Comparison of ENCODE assay signal across 35 mouse cellular contexts in the genomic region with DNA sequence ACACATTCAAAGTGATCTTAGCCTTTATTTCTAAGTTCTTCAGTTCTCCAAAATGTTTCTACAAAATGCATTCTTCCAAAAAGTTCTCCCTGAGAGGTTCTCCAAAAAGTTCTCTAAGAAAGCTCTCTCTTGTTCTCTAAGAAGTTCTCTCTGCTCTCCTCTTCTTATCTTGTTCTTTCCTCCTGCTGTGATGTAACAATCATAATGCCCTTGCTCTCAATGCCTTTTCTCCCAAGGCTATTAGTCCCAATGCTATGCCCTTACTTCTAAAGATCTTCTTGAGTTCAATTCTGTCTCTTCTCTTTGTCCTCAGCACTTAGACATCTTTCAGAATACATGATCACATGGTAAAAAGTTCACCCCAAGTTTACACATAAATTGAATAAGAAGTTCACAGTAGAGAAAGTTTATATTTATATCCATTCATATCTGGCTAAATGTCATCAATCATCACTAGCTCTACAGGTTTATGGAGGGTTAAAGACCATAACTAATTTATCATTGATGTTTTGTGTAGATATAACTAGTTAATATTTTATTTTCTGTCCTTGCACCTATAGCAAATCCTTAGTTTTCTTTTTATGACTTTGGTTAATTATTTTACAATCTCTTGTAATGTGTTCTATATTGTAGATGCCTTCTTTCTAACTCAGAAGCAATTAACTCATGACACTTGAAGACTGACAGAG. TPM values are rescaled to one million over a fixed set of nuclear protein-coding genes. Genes with fewer than 3 reads are reported as not detected.
"Had no signal": no experiment of that assay in that cellular context is flagged by ENCODE, and none has a peak within 500 bp of the region (broad histone marks: within the 10 kb centered on the region; RNA-seq: fewer than 3 reads in every experiment).

No protein-coding gene starts in this region.

- H3K36me3 ChIP-seq: embryonic facial prominence, embryonic 10.5 days; embryonic facial prominence, embryonic 12.5 days; embryonic facial prominence, embryonic 13.5 days; embryonic facial prominence, embryonic 15.5 days; forebrain, embryonic 10.5 days; forebrain, embryonic 12.5 days; forebrain, embryonic 15.5 days had no signal

- H3K27ac ChIP-seq: embryonic facial prominence, embryonic 10.5 days; embryonic facial prominence, embryonic 12.5 days; embryonic facial prominence, embryonic 13.5 days; embryonic facial prominence, embryonic 15.5 days; forebrain, embryonic 10.5 days; forebrain, embryonic 12.5 days; forebrain, embryonic 13.5 days; forebrain, embryonic 15.5 days; gastrocnemius, adult 2 months; heart, adult 2 months had no signal

- H3K4me2 ChIP-seq: embryonic facial prominence, embryonic 12.5 days; embryonic facial prominence, embryonic 13.5 days; embryonic facial prominence, embryonic 15.5 days; forebrain, embryonic 12.5 days; forebrain, embryonic 13.5 days; forebrain, embryonic 15.5 days had no signal

- H3K9ac ChIP-seq: embryonic facial prominence, embryonic 12.5 days; embryonic facial prominence, embryonic 13.5 days; embryonic facial prominence, embryonic 15.5 days; forebrain, embryonic 12.5 days; forebrain, embryonic 13.5 days; forebrain, embryonic 15.5 days; forebrain, postnatal 0 days had no signal

- H3K9me3 ChIP-seq: embryonic facial prominence, embryonic 10.5 days; embryonic facial prominence, embryonic 12.5 days; embryonic facial prominence, embryonic 13.5 days; embryonic facial prominence, embryonic 15.5 days; forebrain, embryonic 10.5 days; forebrain, embryonic 12.5 days; forebrain, embryonic 13.5 days; forebrain, embryonic 15.5 days had no signal

- ATAC-seq: forebrain, embryonic 13.5 days; forebrain, embryonic 14.5 days; forebrain, embryonic 15.5 days; forebrain, embryonic 16.5 days; forebrain, postnatal 0 days had no signal

- H3K4me3 ChIP-seq: embryonic facial prominence, embryonic 10.5 days; embryonic facial prominence, embryonic 12.5 days; embryonic facial prominence, embryonic 13.5 days; embryonic facial prominence, embryonic 15.5 days; erythroblast, embryonic 14.5 days; forebrain, embryonic 10.5 days; forebrain, embryonic 12.5 days; forebrain, embryonic 13.5 days; forebrain, embryonic 15.5 days; gastrocnemius, adult 2 months; heart, adult 2 months had no signal

- H3K4me1 ChIP-seq: embryonic facial prominence, embryonic 10.5 days; embryonic facial prominence, embryonic 12.5 days; embryonic facial prominence, embryonic 13.5 days; embryonic facial prominence, embryonic 15.5 days; forebrain, embryonic 10.5 days; forebrain, embryonic 12.5 days; forebrain, embryonic 13.5 days; forebrain, embryonic 15.5 days had no signal

- H3K27me3 ChIP-seq: embryonic facial prominence, embryonic 12.5 days; embryonic facial prominence, embryonic 13.5 days; embryonic facial prominence, embryonic 15.5 days; forebrain, embryonic 12.5 days; forebrain, embryonic 13.5 days; forebrain, embryonic 15.5 days had no signal

- DNase-seq: cerebellum, adult 2 months; cerebellum, adult 8-10 months; cerebellum, adult 9-10 months; cerebellum, adult 9-11 months; cerebellum, postnatal 10 days; cerebellum, postnatal 14 days; cerebellum, postnatal 25 days; cerebellum, postnatal 36 days; embryo, embryonic 11 days; forebrain, postnatal 0 days; gastrocnemius, adult 2 months; gastrocnemius, postnatal 10 days; gastrocnemius, postnatal 14 days; gastrocnemius, postnatal 25 days; gastrocnemius, postnatal 36 days; heart, adult 11 months; heart, adult 18-20 months; heart, adult 2 months had no signal

RNA-seq across cellular contexts. Expression of gene Olfr1406, which starts 16.1 kb away (rescaled TPM):
- polyA plus RNA-seq: cerebellum, adult 2 months; cortical plate, adult 2 months; embryonic facial prominence, embryonic 10.5 days; embryonic facial prominence, embryonic 11.5 days; embryonic facial prominence, embryonic 13.5 days; erythroblast, embryonic 14.5 days; forebrain, embryonic 10.5 days; forebrain, embryonic 11.5 days; forebrain, embryonic 12.5 days; forebrain, embryonic 13.5 days; forebrain, embryonic 14.5 days; forebrain, embryonic 15.5 days; forebrain, embryonic 16.5 days; forebrain, postnatal 0 days; frontal cortex, adult 2 months; gonadal fat pad, adult 2 months; heart, adult 2 months had no signal

RNA-seq across cellular contexts. Expression of gene Olfr218, which starts 23.3 kb away (rescaled TPM):
- polyA plus RNA-seq: cerebellum, adult 2 months; cortical plate, adult 2 months; embryonic facial prominence, embryonic 10.5 days; embryonic facial prominence, embryonic 11.5 days; embryonic facial prominence, embryonic 12.5 days; embryonic facial prominence, embryonic 13.5 days; embryonic facial prominence, embryonic 14.5 days; embryonic facial prominence, embryonic 15.5 days; erythroblast, embryonic 14.5 days; forebrain, embryonic 10.5 days; forebrain, embryonic 11.5 days; forebrain, embryonic 12.5 days; forebrain, embryonic 13.5 days; forebrain, embryonic 14.5 days; forebrain, embryonic 15.5 days; forebrain, embryonic 16.5 days; forebrain, postnatal 0 days; frontal cortex, adult 2 months; gonadal fat pad, adult 2 months; heart, adult 2 months had no signal

RNA-seq across cellular contexts. Expression of gene Olfr1408, which starts 37.1 kb away (rescaled TPM):
- polyA plus RNA-seq: cerebellum, adult 2 months; cortical plate, adult 2 months; embryonic facial prominence, embryonic 10.5 days; embryonic facial prominence, embryonic 11.5 days; embryonic facial prominence, embryonic 12.5 days; embryonic facial prominence, embryonic 13.5 days; embryonic facial prominence, embryonic 14.5 days; erythroblast, embryonic 14.5 days; forebrain, embryonic 10.5 days; forebrain, embryonic 11.5 days; forebrain, embryonic 12.5 days; forebrain, embryonic 13.5 days; forebrain, embryonic 14.5 days; forebrain, embryonic 15.5 days; forebrain, embryonic 16.5 days; forebrain, postnatal 0 days; frontal cortex, adult 2 months; gonadal fat pad, adult 2 months; heart, adult 2 months had no signal

RNA-seq across cellular contexts. Expression of gene Olfr1404, which starts 37.9 kb away (rescaled TPM):
- polyA plus RNA-seq: cerebellum, adult 2 months; cortical plate, adult 2 months; embryonic facial prominence, embryonic 10.5 days; embryonic facial prominence, embryonic 11.5 days; embryonic facial prominence, embryonic 12.5 days; embryonic facial prominence, embryonic 13.5 days; erythroblast, embryonic 14.5 days; forebrain, embryonic 10.5 days; forebrain, embryonic 11.5 days; forebrain, embryonic 12.5 days; forebrain, embryonic 13.5 days; forebrain, embryonic 14.5 days; forebrain, embryonic 15.5 days; forebrain, embryonic 16.5 days; forebrain, postnatal 0 days; frontal cortex, adult 2 months; gonadal fat pad, adult 2 months; heart, adult 2 months had no signal

RNA-seq across cellular contexts. Expression of gene Fcer1a, which starts 52.7 kb away (rescaled TPM):
- polyA plus RNA-seq: cerebellum, adult 2 months; cortical plate, adult 2 months; embryonic facial prominence, embryonic 10.5 days; embryonic facial prominence, embryonic 11.5 days; embryonic facial prominence, embryonic 12.5 days; embryonic facial prominence, embryonic 13.5 days; embryonic facial prominence, embryonic 14.5 days; erythroblast, embryonic 14.5 days; forebrain, embryonic 10.5 days; forebrain, embryonic 11.5 days; forebrain, embryonic 12.5 days; forebrain, embryonic 13.5 days; forebrain, embryonic 14.5 days; forebrain, embryonic 15.5 days; forebrain, embryonic 16.5 days; forebrain, postnatal 0 days; frontal cortex, adult 2 months; gonadal fat pad, adult 2 months had no signal
